Mouse (Mus musculus): ENCODE measurements around the gene Ascc3.

Ascc3 gene

GRCm38 (mm10) chr10:50592355-50593293, at the start of gene Ascc3:
TSS of gene Ascc3 (plus strand) at chr10:50592669.
- peak; percentile 91 for DNase-seq

GRCm38 (mm10) chr10:50584721-50585120, 7.7 kb upstream of the Ascc3 start:
- no peak for DNase-seq

- no peak for DNase-seq
These were observed 5.9 kb upstream of the Ascc3 start for GRCm38 (mm10) chr10:50586556-50586955.

DNA sequence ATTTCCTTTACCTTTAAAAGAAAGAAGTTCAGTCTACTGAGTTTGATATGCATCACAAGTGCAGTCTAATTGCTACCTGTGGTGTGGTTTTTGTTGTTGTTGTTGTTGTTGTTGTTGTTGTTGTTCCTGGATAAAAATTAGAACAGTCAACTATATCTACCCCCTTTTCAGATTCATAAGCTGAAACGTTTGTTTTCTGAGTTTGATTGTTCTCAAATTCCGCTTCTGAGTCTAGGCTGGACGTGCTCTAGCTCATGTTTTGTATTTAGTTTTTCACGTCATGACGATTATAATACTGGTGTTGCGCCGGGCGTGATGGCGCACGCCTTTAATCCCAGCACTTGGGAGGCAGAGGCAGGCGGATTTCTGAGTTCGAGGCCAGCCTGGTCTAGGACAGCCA, 902 bp downstream of the Ascc3 start:
- peak; percentile 4 for DNase-seq

- no peak for DNase-seq
These were observed 2.9 kb downstream of the Ascc3 start for GRCm38 (mm10) chr10:50595340-50595739.

DNA sequence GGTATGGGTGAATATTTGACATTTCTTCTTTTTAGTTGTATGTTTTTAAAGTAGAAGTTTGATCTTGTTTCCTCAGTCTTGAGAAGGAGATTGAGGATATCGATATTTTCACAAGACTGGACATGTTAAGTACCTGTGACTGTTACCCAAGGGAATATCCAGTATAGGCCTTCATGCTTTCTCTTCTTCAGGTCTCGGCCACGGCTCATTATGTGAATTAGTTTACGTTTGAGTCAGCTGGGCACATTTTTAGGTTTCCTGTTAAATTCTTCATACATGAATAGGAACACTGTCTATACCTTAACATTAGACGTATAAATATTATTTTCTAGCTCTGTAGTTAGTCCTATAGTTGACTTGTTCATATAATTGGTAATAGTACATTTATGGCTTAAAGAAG, 12.4 kb downstream of the Ascc3 start:
- DNase-seq = no peak

GRCm38 (mm10) chr10:50613840-50614239, 21.4 kb downstream of the Ascc3 start:
- DNase-seq = no peak

DNA sequence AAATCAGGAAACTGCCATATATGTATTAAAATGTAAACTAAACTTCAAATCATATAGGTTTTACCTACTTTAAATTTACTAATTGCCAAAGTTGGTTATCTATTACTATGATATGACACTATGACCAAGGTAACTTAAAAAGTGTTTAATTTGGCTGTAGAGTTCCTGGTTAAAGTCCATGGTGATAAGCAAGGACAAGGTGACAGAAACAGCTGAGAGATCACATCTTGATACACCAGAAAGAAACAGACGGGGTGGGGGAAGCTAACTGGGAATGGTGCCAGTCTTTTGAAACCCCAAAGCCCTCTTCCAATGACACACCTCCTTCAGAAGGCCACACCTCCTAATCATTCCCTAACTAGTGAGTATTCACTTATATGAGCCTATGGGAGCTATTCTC, 33.4 kb downstream of the Ascc3 start:
- DNase-seq = no peak

DNA sequence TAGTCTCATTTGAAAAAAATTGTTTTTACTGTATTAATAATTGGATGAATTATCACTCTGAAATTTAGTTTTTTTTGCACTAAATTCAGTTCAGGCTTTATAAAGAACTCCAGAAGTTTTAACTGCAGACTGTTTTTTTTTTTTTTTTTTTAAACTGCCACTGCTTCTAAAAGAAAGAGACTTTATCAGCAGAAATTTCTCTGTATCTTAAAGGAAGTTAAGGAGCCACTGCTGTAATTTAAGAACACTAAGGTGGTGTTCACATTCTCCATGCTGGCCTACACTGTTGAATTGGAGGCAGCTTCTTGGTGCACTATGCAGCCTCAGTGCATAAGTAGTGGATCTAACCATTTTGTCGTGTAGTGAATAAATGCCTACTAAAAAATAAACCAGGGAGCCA, 47.1 kb downstream of the Ascc3 start:
- no peak for DNase-seq

DNA sequence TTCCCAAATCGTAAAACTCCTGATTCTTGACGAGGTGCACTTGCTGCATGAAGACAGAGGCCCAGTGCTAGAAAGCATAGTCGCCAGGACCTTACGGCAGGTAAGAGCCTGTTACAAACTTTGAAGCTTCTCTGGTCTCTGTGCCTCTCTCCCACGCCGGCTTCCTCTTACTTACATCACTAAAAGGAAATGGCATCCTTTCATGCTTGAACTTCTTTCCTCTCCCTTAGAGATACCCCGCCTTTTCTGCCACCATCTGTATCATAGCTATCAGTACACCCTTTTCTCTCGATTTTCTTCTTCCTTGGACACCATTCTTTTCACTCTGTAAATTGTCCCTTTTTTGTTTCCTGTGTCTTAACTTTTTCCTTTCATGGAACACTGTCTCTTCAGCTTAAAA, 58.1 kb downstream of the Ascc3 start:
- no peak for DNase-seq

- DNase-seq = no peak
These were observed 61.1 kb downstream of the Ascc3 start for GRCm38 (mm10) chr10:50653551-50653950.

GRCm38 (mm10) chr10:50657352-50657751, 64.9 kb downstream of the Ascc3 start:
- DNase-seq = no peak

DNA sequence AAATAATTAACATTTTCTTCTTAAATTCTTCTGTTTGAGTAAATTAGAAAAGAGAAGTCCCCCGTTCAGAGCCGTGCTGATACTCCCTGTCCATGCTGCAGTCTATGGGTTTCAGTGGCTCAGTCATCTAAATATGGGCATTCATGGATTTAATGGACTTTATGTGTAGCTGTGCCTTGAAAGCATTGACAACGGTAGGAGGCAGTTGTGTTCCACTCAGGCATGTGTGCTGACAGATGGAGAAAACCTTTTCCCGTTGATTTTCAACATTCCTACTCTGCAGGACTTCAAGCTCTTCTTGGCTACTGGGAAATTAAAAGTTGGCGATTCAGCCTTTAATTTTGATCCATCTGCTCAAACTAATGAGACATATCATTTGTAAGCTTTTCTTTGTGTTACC, 79.0 kb downstream of the Ascc3 start:
- DNase-seq = no peak

GRCm38 (mm10) chr10:50690324-50690723, 97.9 kb downstream of the Ascc3 start:
- no peak for DNase-seq

DNA sequence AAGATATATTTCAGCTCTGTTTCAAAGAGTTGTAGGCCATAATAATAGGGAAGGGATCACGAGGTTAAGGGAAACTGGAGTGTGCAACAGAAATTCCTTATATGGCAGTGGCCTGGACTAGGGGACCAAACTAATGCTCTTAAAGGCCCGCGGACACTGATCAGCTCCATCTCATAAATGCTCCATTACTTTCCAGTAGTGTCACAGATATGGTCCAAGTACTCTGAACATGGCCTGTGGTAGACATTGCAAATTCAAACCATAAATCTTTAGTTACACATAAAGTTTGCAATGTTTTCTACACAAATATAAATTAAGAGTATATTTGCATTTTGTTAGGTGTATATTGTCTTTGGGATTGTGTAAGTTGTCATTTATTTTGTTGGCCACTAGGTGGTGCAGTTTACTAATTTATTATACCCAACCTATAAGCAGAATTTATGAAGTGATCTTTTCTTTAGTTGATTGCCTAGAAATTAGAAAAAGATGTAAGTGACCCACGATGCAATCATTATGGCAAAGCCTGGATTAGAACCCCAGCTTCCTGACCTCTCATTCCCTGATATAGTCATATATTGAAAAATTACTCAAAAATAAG, 106.5 kb downstream of the Ascc3 start:
- no peak for DNase-seq

GRCm38 (mm10) chr10:50701736-50702135, 109.3 kb downstream of the Ascc3 start:
- DNase-seq = no peak

GRCm38 (mm10) chr10:50702361-50702760, 109.9 kb downstream of the Ascc3 start:
- DNase-seq = no peak

DNA sequence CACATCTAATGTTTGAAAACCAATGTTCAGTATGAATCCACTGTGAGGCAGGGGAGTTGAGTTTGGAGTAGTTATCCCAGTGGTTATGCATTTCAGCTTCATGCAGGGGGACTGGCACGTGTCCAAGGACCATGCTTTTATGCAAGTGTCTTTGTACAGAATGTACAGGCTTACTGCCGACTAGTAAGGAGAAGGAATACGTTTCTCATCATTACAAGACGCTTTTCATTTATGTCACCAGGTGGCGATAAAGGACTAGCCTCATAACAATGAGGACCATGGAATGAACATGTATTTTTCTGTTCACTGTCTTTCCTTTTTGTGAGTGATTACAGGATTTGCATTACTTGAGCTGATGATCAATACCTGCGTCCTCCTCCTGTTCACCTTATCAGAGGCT, 111.7 kb downstream of the Ascc3 start:
- no peak for DNase-seq

GRCm38 (mm10) chr10:50704898-50705297, 112.4 kb downstream of the Ascc3 start:
- no peak for DNase-seq

DNA sequence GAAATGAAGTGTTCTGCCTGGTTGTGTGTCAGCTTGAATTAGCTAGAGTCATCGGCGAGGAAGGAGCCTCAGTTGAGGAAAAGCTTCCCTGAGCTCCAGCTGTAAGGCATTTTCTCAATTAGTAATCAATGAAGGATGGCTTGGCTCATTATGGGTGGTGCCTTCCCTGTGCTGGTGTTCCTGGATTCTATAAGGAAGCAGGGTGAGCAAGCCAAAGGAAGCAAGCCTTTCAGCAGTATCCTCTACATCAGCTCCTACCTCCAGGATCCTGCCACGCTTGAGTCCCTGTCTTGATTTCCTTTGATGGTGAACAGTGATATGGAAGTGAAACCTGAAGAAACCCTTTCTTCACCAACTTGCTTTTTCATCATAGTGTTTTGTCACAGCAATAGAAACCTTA, 118.8 kb downstream of the Ascc3 start:
- no peak for DNase-seq

- no peak for DNase-seq
These were observed 119.3 kb downstream of the Ascc3 start for GRCm38 (mm10) chr10:50711765-50712164.

DNA sequence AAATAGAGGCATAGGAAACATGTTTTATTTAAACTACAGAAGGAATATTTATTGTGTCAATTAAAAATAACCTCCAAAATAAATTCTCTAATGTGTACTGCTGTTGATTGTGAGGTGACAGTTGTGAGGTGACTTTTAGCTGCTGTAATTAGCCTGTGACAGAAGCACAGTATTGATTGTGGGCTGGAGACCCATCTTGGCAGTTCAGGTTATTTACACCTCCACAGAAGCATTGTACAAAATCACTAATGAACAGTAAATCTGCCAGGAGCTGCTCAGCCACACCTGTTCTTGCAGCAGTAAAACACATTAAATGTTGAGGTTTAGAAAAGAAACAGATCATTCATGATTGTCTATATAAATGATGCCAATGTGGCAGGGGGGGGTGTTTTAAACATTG, 141.0 kb downstream of the Ascc3 start:
- no peak for DNase-seq

DNA sequence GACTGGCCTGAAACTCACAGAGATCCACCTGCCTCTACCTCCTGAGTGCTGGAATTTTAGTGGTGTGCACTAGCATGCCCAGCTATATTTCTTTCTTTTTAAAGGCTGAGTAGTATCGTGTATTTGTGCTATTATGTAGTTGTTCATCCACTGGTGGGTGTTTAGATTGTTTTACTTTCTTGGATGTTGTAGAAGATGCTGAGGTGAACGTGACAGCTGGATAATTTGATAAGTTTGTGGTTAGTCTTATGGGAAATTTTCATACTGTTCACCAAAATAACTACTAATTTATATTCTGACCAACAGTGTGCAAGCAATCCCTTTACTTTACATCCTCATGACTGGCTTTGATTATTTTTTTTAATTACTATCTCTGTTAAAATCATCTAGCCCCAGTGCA, 169.6 kb downstream of the Ascc3 start:
- no peak for DNase-seq

- no peak for DNase-seq
These were observed 170.5 kb downstream of the Ascc3 start for GRCm38 (mm10) chr10:50762984-50763383.

Data from kidney, adult 11 months (tissue).